Mouse (Mus musculus) cortical plate, adult 2 months (tissue): ENCODE results near the gene Ddx21. TPM values are rescaled to one million over a fixed set of nuclear protein-coding genes. Genes with fewer than 3 reads are reported as not detected.

ENCODE experiments used
- H3K27ac ChIP-seq: fragments of 200-500 bp; 2 replicates; pipeline ENCODE4 v1.5.1; 2012; ENCODE audit warnings: low read length, control low read depth, inconsistent platforms; ENCODE audit not compliant: insufficient read depth
- H3K4me1 ChIP-seq: fragments of 200-500 bp; 2 replicates; pipeline ENCODE4 v1.6.1; 2011; ENCODE audit warnings: low read length; ENCODE audit not compliant: control insufficient read depth, insufficient read depth
- H3K4me3 ChIP-seq: fragments of 200-500 bp; 2 replicates; pipeline ENCODE4 v1.5.1; 2011; ENCODE audit warnings: mild to moderate bottlenecking, low read length, control low read depth; ENCODE audit not compliant: insufficient read depth
- CTCF ChIP-seq: fragments of 200-500 bp; IDR thresholded peaks from 2 replicates; pipeline ENCODE4 v1.5.1; 2011; ENCODE audit warnings: mild to moderate bottlenecking, control low read depth, low read length; ENCODE audit not compliant: insufficient read depth; ENCODE audit errors: extremely low read depth
- POLR2A ChIP-seq: fragments of 200-500 bp; IDR thresholded peaks from 2 replicates; pipeline ENCODE4 v1.6.1; 2011; ENCODE audit warnings: mild to moderate bottlenecking, low read length, control low read depth; ENCODE audit not compliant: insufficient read depth; ENCODE audit errors: extremely low read depth
- polyA plus RNA-seq: library from polyadenylated mRNA; depleted of rRNA; stranded (reverse); fragments of >200 nt; gene quantifications from 2 replicates; pipeline ENCODE4 v1.2.3, GENCODE M21; 2012

Gene Ddx21
- polyA plus RNA-seq, 1 experiment = 17.4 TPM

DNA sequence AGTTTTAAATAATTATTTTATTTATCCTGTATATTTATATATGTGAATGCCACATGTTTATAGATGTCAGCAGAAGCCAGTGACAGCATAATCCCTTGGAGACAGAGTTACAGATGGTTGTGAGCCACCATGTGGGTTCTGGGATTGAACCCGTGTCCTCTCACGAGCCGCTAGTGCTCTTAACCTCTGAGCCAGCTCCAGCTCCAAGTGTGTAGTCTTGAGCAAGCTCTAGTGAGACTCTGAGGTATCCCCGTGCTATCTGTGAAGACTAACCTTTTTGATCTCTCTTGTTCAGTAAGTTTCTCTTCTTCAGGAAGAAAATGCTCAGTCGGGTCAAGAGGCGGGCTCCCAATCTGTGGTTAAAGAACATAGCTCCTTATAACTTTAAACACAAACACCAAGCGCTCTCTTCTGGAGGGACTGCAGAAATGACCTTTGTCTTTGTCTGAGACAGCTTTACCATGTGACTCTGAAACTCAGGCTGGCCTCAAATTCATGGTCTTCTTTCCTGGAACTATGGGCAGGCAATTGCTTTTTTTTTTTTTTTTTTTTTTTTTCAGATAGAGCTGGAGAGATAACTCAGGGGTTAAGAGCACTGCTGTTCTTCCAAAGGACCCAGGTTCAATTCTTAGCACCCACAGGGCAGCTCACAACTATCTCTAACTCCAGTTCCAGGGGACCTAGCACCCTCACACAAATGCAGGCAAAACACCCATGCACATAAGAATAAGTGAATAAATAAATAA lies 31.8 kb downstream of the Ddx21 start:
- H3K4me1 ChIP-seq = no peaks in the 10 kb centered on the region
- H3K27ac ChIP-seq = no peak overlapping the region
- TF ChIP-seq POLR2A (no peak), CTCF (no peak)
- H3K4me3 ChIP-seq = no peak overlapping the region

DNA sequence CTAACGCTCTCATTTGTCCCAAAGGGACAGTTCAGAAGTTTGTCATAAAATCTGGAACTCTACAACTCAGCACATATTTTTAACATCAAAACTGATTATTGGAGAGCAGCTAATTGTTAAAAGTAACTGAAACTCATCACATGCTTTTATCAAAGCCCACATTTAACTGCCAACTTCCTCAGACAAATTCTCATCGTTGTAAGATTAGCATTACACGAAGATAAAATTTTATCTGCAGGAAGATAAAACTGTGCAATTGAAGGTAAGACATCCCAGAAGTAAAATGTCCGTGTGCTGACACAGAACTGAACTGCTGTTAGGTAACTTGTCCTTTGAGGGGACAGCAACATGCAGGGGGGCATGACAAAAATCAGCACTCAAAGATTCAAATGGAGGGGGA lies 33.2 kb downstream of the Ddx21 start:
- no peaks in the 10 kb centered on the region for H3K4me1 ChIP-seq
- no peak for TF ChIP-seq CTCF
- TF ChIP-seq POLR2A = no peak
- H3K27ac ChIP-seq = no peak overlapping the region
- no peak overlapping the region for H3K4me3 ChIP-seq

DNA sequence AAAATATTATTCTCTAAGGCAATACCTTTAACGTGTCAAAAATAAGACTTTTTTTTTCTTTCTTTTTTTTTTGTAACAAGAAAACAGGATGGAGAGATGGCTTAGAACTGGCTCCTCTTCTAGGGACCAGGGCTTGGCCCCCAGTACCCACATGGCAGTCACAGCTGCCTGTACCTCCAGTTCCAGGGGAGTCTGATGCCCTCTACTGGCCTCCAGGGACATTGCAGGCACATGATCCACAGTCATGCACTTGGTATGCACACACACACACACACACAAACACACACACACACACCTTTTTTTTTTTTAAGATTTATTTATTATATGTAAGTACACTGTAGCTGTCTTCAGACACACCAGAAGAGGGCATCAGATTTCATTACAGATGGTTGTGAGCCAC lies 44.3 kb downstream of the Ddx21 start:
- Histone ChIP-seq H3K27ac (no peak overlapping the region), H3K4me3 (no peak overlapping the region), H3K4me1 (no peaks in the 10 kb centered on the region)
- no peak for TF ChIP-seq POLR2A
- TF ChIP-seq CTCF = peak; percentile 46

DNA sequence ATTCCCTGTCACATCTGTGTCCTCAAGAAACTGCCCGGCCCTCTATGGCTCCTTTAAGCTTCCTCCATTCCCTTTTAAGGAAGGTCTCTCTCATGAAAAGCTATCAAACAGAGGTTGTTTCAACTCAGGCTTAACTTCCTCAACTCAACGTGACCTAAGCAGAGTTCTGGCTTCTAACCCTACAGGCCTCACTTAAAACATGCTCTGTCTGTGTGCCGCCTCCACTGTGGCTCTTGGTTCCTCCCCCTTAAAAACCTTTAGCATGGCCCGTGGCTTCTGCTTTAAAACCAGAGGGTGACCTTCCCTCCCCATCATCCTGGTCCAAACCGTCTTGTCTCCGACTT lies 45.6 kb downstream of the Ddx21 start:
- H3K27ac ChIP-seq = no peak overlapping the region
- H3K4me1 ChIP-seq = no peaks in the 10 kb centered on the region
- H3K4me3 ChIP-seq = no peak overlapping the region
- TF ChIP-seq POLR2A (no peak), CTCF (no peak)

DNA sequence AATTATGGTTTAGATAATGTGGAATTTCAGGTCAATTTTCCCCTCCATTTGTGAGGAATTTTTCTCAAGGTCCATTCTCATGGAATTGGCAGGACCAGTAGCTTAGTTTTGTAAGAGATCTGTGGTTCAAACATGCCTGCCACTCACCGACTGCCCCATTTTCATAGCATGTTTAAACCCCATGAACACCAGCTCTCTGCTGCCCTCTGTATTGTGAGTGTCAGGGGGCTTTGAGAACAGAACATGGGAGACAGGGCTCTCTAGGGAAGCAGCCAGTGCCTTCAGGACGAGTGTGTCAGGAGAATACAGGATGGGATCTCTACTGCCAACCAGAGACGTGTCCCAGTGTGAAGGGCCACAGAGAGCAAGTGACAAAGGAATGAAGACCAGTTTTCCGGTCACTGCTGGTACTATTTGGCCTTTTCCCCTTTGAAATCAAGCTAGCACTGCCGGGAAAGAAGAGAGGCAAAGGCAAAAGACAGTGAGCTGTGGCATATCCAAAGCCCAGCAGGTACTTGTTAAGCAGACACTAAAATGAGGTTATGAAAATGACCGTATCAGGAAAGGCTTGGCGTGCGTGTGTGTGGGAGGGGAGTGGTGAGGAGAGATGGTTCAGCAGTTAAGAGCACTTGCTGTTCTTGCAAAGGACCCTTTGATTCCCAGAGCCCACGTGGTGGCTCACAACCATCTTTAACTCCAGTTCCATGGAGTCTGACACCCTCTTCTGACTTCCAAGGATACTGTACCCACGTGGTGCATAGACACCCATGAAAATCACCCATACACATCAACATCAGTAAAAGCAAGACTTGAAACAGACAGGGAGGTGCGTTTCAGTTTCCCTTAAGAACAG lies 46.1 kb downstream of the Ddx21 start:
- Histone ChIP-seq H3K27ac (no peak overlapping the region), H3K4me1 (peaks cover under 1% of the 10 kb centered on the region), H3K4me3 (no peak overlapping the region)
- TF ChIP-seq POLR2A = no peak

DNA sequence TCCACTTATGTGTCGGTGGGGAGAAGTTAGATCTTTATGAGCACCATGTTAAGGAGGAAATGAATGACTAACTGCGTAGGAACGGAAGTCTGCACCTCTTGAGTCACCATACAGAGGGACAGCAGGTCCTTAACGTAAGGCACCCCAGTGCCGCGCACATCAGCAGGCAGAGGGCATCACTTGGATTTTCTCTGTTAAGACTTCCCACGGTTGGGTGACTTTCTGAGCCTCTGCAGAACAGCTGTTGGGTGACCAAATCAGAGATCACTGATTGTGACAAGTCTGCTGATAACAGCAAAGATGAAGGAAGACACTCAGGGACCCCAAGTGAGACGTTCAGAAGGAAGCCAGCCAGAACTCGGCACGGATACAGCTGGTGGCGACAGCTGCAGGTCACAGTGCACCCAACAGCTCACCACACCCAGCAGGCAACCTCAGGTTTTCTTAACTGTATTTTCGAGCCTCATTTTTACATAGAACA lies 48.4 kb downstream of the Ddx21 start:
- TF ChIP-seq POLR2A = no peak
- no peak for TF ChIP-seq CTCF
- no peak overlapping the region for H3K4me3 ChIP-seq
- no peak overlapping the region for H3K27ac ChIP-seq
- peaks cover 2% of the 10 kb centered on the region for H3K4me1 ChIP-seq

DNA sequence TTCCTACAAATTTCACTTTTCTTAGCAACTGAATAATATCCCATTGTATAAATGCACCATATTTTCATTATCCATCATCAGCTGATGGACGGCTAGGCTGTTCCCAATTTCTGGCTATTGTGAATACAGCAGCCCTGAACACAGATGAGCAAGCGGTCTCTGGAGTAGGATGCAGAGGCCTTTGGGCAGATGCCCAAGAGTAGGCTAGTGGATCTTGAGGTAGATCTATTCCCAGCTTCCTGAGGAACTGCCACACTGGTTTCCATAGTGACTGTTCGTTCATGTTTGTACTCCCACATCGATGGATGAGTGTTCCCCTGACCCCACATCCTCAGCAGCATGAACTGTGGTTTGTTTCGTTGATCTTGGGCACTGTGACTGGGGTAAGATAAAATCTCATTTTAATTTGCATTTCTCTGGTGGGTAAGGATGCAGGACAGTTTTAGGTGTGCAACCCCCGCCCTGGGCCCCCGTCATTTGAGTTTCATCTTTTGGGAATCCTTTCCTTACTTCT lies 51.2 kb downstream of the Ddx21 start:
- no peak overlapping the region for H3K27ac ChIP-seq
- H3K4me3 ChIP-seq = no peak overlapping the region
- TF ChIP-seq POLR2A (no peak), CTCF (no peak)
- peaks cover 2% of the 10 kb centered on the region for H3K4me1 ChIP-seq

DNA sequence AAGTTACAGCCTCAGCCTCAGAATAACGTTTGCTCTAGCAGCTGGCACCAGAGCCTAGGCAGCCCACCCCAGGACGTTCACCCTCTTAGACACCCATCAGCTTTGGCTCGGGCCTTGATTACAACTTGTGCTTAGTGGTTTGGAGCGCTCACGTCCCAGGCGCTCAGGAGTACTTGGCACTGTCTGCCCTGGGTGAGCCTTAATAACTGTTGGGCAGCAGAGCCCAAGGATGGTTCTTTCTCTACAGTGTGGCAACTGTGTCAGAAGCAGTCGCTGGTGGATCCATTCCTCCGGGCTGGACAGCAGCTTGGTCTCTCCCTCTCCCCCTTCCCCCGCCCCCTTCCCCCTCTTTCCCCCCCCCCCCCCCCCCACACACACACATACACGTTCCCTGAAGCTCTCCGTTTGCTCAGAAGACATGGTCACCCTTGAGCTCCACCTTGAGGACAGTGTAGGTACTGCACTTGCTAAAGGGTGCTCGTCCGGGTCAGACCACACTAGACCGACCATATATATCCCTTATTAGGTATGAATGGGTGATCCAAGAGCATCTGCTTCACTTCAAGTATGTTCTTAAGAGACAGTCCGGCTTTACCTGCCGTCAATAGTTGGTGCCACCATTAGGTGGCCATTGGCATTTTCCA lies 52.4 kb downstream of the Ddx21 start:
- Histone ChIP-seq H3K4me3 (no peak overlapping the region), H3K27ac (no peak overlapping the region), H3K4me1 (peaks cover 2% of the 10 kb centered on the region)
- TF ChIP-seq POLR2A (no peak), CTCF (peak; percentile 85)

DNA sequence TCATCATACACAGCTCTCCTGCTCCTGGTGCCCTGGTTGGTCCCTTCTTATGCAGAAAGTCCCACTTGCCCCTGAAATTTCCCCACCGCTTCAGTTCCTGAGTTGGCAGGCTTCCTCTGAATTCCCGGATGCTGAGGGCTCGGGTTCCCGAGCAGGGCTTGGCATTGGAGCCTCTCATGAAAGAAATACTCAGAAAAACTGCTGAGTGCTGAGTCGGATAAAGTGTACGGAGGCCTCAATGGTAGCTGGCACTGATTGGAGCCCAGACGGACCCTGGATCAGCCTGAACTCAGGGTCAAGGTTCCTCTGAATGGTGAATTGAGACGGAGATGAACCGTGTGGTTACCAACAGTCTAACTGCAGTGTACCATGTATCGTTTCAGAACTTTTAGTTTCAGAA lies 55.6 kb downstream of the Ddx21 start:
- H3K27ac ChIP-seq = no peak overlapping the region
- no peak for TF ChIP-seq CTCF
- no peak for TF ChIP-seq POLR2A
- no peak overlapping the region for H3K4me3 ChIP-seq
- H3K4me1 ChIP-seq = peaks cover 2% of the 10 kb centered on the region
